Mouse (Mus musculus) MEL (cell line): ENCODE data around the gene Tbxas1. TPM values are rescaled to one million over a fixed set of nuclear protein-coding genes. Genes with fewer than 3 reads are reported as not detected.

Experiments
- DNase-seq: peaks from one replicate; pipeline ENCODE4 v3.0.0; 2011; ENCODE audit warnings: low read depth, low spot score
- H3K27ac ChIP-seq: 2 replicates; pipeline ENCODE4 v1.5.1; 2012; ENCODE audit warnings: low read depth, mild to moderate bottlenecking, control low read depth, low read length, moderate library complexity; ENCODE audit not compliant: control insufficient read depth
- H3K27me3 ChIP-seq, 2 experiments: fragments of 150-350 bp in 1 of 2; sonication (generic) in 1 of 2; 2 replicates each; pipeline ENCODE4 v1.6.1; 2012; ENCODE audit warnings: low read length in 2 of 2, mild to moderate bottlenecking in 2 of 2, improper control_type of control experiment in 1 of 2, moderate library complexity in 1 of 2; ENCODE audit not compliant: insufficient read depth in 2 of 2, control insufficient read depth in 1 of 2
- H3K36me3 ChIP-seq, 2 experiments: 2 replicates each; pipeline ENCODE4 v1.6.1; 2012 to 2014; ENCODE audit warnings: low read length in 2 of 2, improper control_type of control experiment in 1 of 2, inconsistent platforms in 1 of 2, mild to moderate bottlenecking in 1 of 2; ENCODE audit not compliant: insufficient read depth in 2 of 2, control insufficient read depth in 1 of 2
- H3K4me1 ChIP-seq, 2 experiments: fragments of 150-350 bp in 1 of 2; sonication (generic) in 1 of 2; 2 replicates each; pipeline ENCODE4 v1.6.1; 2012; ENCODE audit warnings: low read length in 2 of 2, improper control_type of control experiment in 1 of 2, mild to moderate bottlenecking in 1 of 2; ENCODE audit not compliant: insufficient read depth in 2 of 2, control insufficient read depth in 1 of 2
- H3K4me3 ChIP-seq, 2 experiments: fragments of 150-350 bp in 1 of 2; sonication (generic) in 1 of 2; 2 replicates each; pipeline ENCODE4 v1.5.1; 2012; ENCODE audit warnings: low read depth in 2 of 2, low read length in 2 of 2, mild to moderate bottlenecking in 2 of 2, moderate library complexity in 2 of 2, control low read depth in 1 of 2, improper control_type of control experiment in 1 of 2; ENCODE audit not compliant: control insufficient read depth in 1 of 2, insufficient read depth in 1 of 2
- H3K79me2 ChIP-seq: 2 replicates; pipeline ENCODE4 v1.6.1; 2012; ENCODE audit warnings: mild to moderate bottlenecking, low read length, moderate library complexity; ENCODE audit not compliant: control insufficient read depth, poor library complexity, insufficient read depth
- H3K9ac ChIP-seq: 2 replicates; pipeline ENCODE4 v1.6.1; 2012; ENCODE audit warnings: low read depth, mild to moderate bottlenecking, control low read depth, low read length, moderate library complexity; ENCODE audit not compliant: control insufficient read depth, poor library complexity, severe bottlenecking
- H3K9me3 ChIP-seq: fragments of 150-350 bp; sonication (generic); replicated peaks from 2 replicates; pipeline ENCODE4 v1.6.1; 2012; ENCODE audit warnings: mild to moderate bottlenecking, low read length, improper control_type of control experiment, moderate library complexity; ENCODE audit not compliant: insufficient read depth
- BHLHE40 ChIP-seq: IDR thresholded peaks from 2 replicates; pipeline ENCODE4 v1.6.1; 2012; ENCODE audit warnings: low read depth, mild to moderate bottlenecking, inconsistent platforms, low read length, improper control_type of control experiment, borderline replicate concordance
- CHD1 ChIP-seq: IDR thresholded peaks from 2 replicates; pipeline ENCODE4 v1.6.1; 2012; ENCODE audit warnings: low read depth, mild to moderate bottlenecking, inconsistent platforms, low read length, improper control_type of control experiment
- CHD2 ChIP-seq: IDR thresholded peaks from 2 replicates; pipeline ENCODE4 v1.6.1; 2011; ENCODE audit warnings: low read length, improper control_type of control experiment
- EP300 ChIP-seq, 2 experiments: IDR thresholded peaks; 2 replicates each; pipeline ENCODE4 v1.6.1; 2011; ENCODE audit warnings: improper control_type of control experiment in 2 of 2, low read length in 2 of 2, low read depth in 1 of 2, mild to moderate bottlenecking in 1 of 2
- ETS1 ChIP-seq: IDR thresholded peaks from 2 replicates; pipeline ENCODE4 v1.6.1; 2012; ENCODE audit warnings: low read depth, mild to moderate bottlenecking, inconsistent platforms, low read length, improper control_type of control experiment, moderate library complexity
- HCFC1 ChIP-seq: IDR thresholded peaks from 2 replicates; pipeline ENCODE4 v1.6.1; 2012; ENCODE audit warnings: low read depth, mild to moderate bottlenecking, inconsistent platforms, low read length, improper control_type of control experiment, moderate library complexity
- MAX ChIP-seq: IDR thresholded peaks from 2 replicates; pipeline ENCODE4 v1.6.1; 2011; ENCODE audit warnings: low read length, improper control_type of control experiment
- MEF2A ChIP-seq: IDR thresholded peaks from 2 replicates; pipeline ENCODE4 v1.6.1; 2014; ENCODE audit warnings: low read depth, mild to moderate bottlenecking, inconsistent platforms, low read length, improper control_type of control experiment; ENCODE audit not compliant: poor library complexity, insufficient replicate concordance, severe bottlenecking; ENCODE audit errors: extremely low read depth
- MXI1 ChIP-seq: IDR thresholded peaks from 2 replicates; pipeline ENCODE4 v1.6.1; 2011; ENCODE audit warnings: mild to moderate bottlenecking, low read depth, low read length, improper control_type of control experiment
- MYB ChIP-seq: IDR thresholded peaks from 2 replicates; pipeline ENCODE4 v1.6.1; 2011; ENCODE audit warnings: mild to moderate bottlenecking, low read depth, low read length, improper control_type of control experiment
- MYC ChIP-seq: IDR thresholded peaks from 2 replicates; pipeline ENCODE4 v1.6.1; 2011; ENCODE audit warnings: low read depth, mild to moderate bottlenecking, low read length, improper control_type of control experiment, moderate library complexity
- NELFE ChIP-seq: IDR thresholded peaks from 2 replicates; pipeline ENCODE4 v1.6.1; 2011; ENCODE audit warnings: low read depth, low read length, improper control_type of control experiment
- POLR2A ChIP-seq, 2 experiments: IDR thresholded peaks; 2 replicates each; pipeline ENCODE4 v1.6.1; 2011 to 2012; ENCODE audit warnings: low read length in 2 of 2, mild to moderate bottlenecking in 2 of 2, control low read depth in 1 of 2, improper control_type of control experiment in 1 of 2, low read depth in 1 of 2, moderate library complexity in 1 of 2; ENCODE audit not compliant: control insufficient read depth in 1 of 2, insufficient read depth in 1 of 2, poor library complexity in 1 of 2
- RAD21 ChIP-seq: IDR thresholded peaks from 2 replicates; pipeline ENCODE4 v1.6.1; 2011; ENCODE audit warnings: mild to moderate bottlenecking, low read depth, low read length, improper control_type of control experiment
- SMC3 ChIP-seq: IDR thresholded peaks from 2 replicates; pipeline ENCODE4 v1.6.1; 2011; ENCODE audit warnings: low read depth, low read length, improper control_type of control experiment
- TBP ChIP-seq: IDR thresholded peaks from 2 replicates; pipeline ENCODE4 v1.8.0; 2011; ENCODE audit warnings: low read depth, low read length, improper control_type of control experiment
- USF2 ChIP-seq, 2 experiments: IDR thresholded peaks; 2 replicates each; pipeline ENCODE4 v1.6.1; 2011 to 2012; ENCODE audit warnings: improper control_type of control experiment in 2 of 2, low read length in 2 of 2, borderline replicate concordance in 1 of 2, inconsistent platforms in 1 of 2, low read depth in 1 of 2, mild to moderate bottlenecking in 1 of 2; ENCODE audit not compliant: insufficient read depth in 1 of 2
- ZKSCAN1 ChIP-seq: IDR thresholded peaks from 2 replicates; pipeline ENCODE4 v1.6.1; 2012; ENCODE audit warnings: low read depth, mild to moderate bottlenecking, inconsistent platforms, low read length, improper control_type of control experiment, moderate library complexity
- polyA plus RNA-seq, 2 experiments: library from polyadenylated mRNA; stranded (reverse) in 1 of 2; unstranded in 1 of 2; fragments of >175 nt in 1 of 2; fragments of >200 nt in 1 of 2; gene quantifications; 2 replicates each; pipeline versions ENCODE4 v1.2.1 to v1.2.4; 2012; ENCODE audit warnings: low replicate concordance in 2 of 2, low read depth in 1 of 2; ENCODE audit not compliant: insufficient read length in 2 of 2, insufficient read depth in 1 of 2, missing spikeins in 1 of 2
- total RNA-seq: library from RNA; depleted of rRNA; stranded (reverse); fragments of 300-350 nt; gene quantifications from 2 replicates; pipeline ENCODE4 v1.2.3, GENCODE M21; 2012

Tbxas1 gene
- total and polyA plus RNA-seq, 3 experiments, result 0.54 to 2.7 TPM; not detected in 1

DNA sequence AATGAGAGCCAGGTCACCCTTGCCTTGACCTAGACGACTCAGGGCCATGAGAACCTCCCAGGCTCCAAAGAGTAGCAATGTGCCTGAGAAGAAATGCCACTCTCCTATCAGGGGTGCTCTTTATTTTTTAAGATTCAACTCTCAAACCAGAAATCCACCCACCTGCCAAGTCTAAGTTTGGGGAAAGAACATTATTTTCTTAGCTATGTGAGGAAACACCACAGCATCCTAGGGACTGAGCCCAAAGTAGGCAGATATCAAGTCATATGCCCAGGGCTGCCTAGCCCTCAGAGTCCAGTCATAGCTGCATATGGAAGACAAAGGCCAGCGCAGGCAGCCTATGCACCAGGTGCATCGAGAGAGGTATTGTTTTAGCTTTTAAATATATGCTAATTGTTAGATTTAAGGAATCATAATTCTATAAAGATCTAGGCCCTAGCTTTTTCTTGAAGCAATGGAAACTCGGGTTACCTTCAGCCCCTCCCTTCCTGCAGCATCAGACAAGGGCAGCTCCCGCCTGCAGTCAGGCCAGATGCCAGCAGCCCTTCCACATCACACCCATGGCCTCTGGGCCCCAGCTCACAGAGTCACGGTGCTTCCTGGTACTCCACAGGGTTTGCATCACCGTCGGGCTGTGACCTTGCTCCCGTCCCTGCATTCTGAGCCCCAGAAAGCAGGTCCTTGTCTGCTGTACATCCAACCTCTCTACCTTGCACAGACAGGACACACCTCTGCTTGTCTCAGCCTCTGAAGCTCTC, 176.8 kb downstream of the Tbxas1 start:
- H3K79me2 ChIP-seq, result no peaks in the 10 kb centered on the region
- H3K36me3 ChIP-seq, result no peaks in the 10 kb centered on the region
- TF ChIP-seq NELFE (no peak), MYB (no peak), RAD21 (no peak), CHD1 (no peak), EP300 (IDR thresholded peaks at IDR 0.05; ENCODE audit: low read depth in 1 of 2, low read length in 2 of 2) (no peak)
- DNase-seq, result no peak
- no peak overlapping the region for H3K27ac ChIP-seq
- H3K9me3 ChIP-seq, result no peaks in the 10 kb centered on the region
- no peaks in the 10 kb centered on the region for H3K27me3 ChIP-seq
- no peaks in the 10 kb centered on the region; a peak in 1 of 4 replicates for H3K4me1 ChIP-seq
- H3K9ac ChIP-seq, result no peak overlapping the region
- H3K4me3 ChIP-seq, result no peak overlapping the region

GRCm38 (mm10) chr6:39052636-39053035, 177.4 kb downstream of the Tbxas1 start:
- no peaks in the 10 kb centered on the region for H3K79me2 ChIP-seq
- no peaks in the 10 kb centered on the region for H3K9me3 ChIP-seq
- H3K27me3 ChIP-seq, result no peaks in the 10 kb centered on the region
- TF ChIP-seq MXI1 (no peak), BHLHE40 (no peak)
- no peaks in the 10 kb centered on the region for H3K36me3 ChIP-seq
- DNase-seq, result no peak
- H3K9ac ChIP-seq, result no peak overlapping the region
- no peak overlapping the region for H3K27ac ChIP-seq
- no peak overlapping the region for H3K4me3 ChIP-seq
- H3K4me1 ChIP-seq, result no peaks in the 10 kb centered on the region

- Histone ChIP-seq H3K4me3 (no peak overlapping the region), H3K79me2 (no peaks in the 10 kb centered on the region), H3K4me1 (peaks cover 0 to 2% of the 10 kb centered on the region in 2 experiments; a peak in 2 of 4 replicates), H3K9ac (no peak overlapping the region), H3K36me3 (peaks cover 0 to 5% of the 10 kb centered on the region in 2 experiments; a peak in 2 of 4 replicates), H3K27me3 (no peaks in the 10 kb centered on the region), H3K9me3 (no peaks in the 10 kb centered on the region), H3K27ac (no peak overlapping the region)
- TF ChIP-seq MEF2A (no peak), RAD21 (no peak), ETS1 (no peak), CHD2 (no peak), MAX (no peak), USF2 (IDR thresholded peaks at IDR 0.05; ENCODE audit: borderline replicate concordance in 1 of 2, insufficient read depth in 1 of 2, low read depth in 1 of 2, low read length in 2 of 2) (no peak), ZKSCAN1 (no peak), SMC3 (no peak), NELFE (no peak), POLR2A (IDR thresholded peaks at IDR 0.05; ENCODE audit: control insufficient read depth in 1 of 2, insufficient read depth in 1 of 2, low read depth in 1 of 2, low read length in 2 of 2, poor library complexity in 1 of 2) (no peak), MYC (no peak), HCFC1 (no peak), CHD1 (no peak), EP300 (IDR thresholded peaks at IDR 0.05; ENCODE audit: low read depth in 1 of 2, low read length in 2 of 2) (no peak), TBP (no peak)
- DNase-seq, result no peak
Observed at GRCm38 (mm10) chr6:39054206-39054864, 179.1 kb downstream of the Tbxas1 start.
